Mouse (Mus musculus) mesoderm, embryonic 11.5 days (tissue): ENCODE data around the gene Ckap2.
A peak's percentile ranks its signal among the peaks of the same experiment; 100 is the strongest.

Source experiments
- DNase-seq: peaks from one replicate; pipeline ENCODE4 v3.0.0-alpha.2; 2012; ENCODE audit warnings: low read depth, low spot score

Gene Ckap2

DNA sequence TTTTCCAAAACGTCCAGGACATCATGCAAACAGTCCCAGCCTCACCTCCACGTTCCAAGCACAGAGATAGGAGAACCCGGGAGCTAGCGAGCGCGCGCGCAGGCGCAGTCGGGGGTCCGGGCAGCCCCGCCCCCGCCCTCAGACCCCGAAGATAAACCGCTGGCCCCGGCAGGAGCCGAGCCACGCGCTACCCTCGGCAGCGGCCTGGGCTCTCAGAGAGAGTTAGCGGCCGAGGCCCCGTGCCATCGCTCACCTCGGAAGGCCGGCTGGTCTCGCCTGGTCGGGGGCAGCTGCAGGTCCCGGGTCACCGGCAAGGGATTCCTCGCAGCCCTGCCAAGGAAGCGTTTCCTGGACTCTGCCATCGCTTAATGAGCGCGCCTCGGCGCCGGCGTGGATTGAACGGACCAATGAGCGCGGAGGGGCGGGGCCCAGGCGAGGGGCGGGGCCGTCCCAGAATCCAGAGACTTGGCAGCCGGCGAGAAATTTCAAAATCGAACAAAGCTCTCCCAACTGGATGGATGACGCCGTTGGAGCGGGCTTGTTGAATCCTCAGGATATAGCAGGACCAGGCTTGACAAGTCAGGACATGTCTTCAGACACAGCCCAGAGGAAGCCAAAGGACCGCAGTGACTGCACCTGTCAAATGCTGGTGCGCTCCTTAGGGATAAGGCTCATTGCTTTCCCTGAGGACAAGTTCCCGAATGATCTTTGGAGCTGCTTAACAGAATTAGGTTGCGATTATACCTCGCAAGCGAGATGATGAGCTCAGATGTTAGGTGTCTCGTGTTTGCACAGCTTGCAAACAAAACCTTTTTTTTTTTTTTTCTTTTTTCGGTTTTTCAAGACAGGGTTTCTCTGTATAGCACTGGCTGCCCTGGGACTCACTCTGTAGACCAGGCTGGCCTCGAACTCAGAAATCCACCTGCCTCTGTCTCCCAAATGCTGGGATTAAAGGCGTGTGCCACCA lies at the start of gene Ckap2:
Gene Ckap2, minus strand, starts transcription at position 389 of the 967 bp plus-strand sequence.
- peak; percentile 94 for DNase-seq

DNA sequence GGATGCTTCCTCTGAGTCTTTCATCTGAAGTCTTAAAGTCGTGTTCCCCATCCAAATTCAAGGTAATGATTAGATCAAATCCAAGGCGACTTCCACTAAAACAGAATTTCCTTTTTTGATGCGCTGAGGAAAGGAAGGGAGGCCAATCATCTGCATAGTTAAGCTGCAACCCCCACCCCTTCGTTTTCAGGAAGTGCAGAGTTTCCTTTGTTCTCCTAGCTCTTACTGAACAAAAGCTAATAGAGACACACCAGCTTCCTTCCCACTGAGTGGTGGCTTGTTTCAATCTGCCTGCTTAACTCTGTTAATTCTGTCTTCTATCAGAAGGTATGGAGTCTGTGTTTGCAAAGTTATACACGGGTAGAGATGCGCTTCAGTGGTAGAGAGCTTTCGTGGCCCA lies 43.0 kb upstream of the Ckap2 start:
- DNase-seq, result no peak

GRCm38 (mm10) chr8:22227061-22227877 lies 41.6 kb upstream of the Ckap2 start, which contains the start of gene Thsd1:
TSS of gene Thsd1 (plus strand) at chr8:22227313.
- DNase-seq, result peak; percentile 64

GRCm38 (mm10) chr8:22226361-22226760 lies 40.7 kb upstream of the Ckap2 start:
- no peak for DNase-seq

GRCm38 (mm10) chr8:22214826-22215225 lies 29.2 kb upstream of the Ckap2 start:
- no peak for DNase-seq

GRCm38 (mm10) chr8:22209012-22209411 lies 23.4 kb upstream of the Ckap2 start:
- no peak for DNase-seq

DNA sequence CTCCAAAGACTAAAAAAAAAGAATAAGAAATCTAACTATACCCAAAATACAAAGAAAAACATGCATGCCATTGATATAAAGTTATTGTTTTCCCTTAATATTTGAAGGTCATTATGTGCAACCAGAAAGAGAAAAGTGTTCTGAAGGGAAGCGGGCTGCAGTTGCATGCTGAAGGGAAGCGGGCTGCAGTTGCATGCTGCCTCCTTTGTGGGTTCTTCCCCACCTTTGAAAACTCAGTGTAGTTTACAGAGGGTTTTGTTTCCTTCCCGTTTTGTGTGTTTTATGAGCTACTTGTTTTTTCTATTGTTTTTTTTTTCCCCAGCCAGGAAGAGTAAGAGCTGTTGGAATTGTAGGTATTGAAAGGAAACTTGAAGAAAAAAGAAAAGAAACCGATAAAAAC lies 21.9 kb upstream of the Ckap2 start:
- DNase-seq, result no peak

- DNase-seq, result peak; percentile 4
Observed at GRCm38 (mm10) chr8:22199481-22199880, 13.9 kb upstream of the Ckap2 start.

DNA sequence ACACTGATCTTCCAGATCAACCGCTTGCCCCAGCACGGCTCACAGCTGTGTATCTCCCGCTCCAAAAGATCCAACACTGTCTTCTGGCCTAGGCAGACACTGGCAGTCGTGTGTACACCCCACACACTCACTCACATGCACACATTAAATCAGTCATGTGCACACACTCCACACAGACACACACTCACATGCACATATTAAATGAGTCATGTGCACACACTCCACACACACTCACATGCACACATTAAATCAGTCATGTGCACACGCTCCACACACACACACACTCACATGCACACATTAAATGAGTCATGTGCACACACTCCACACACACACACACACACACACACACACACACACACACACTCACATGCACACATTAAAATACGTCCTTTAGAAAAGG lies 12.3 kb upstream of the Ckap2 start:
- no peak for DNase-seq

- no peak for DNase-seq
Observed at GRCm38 (mm10) chr8:22193432-22194010, 7.9 kb upstream of the Ckap2 start.

DNA sequence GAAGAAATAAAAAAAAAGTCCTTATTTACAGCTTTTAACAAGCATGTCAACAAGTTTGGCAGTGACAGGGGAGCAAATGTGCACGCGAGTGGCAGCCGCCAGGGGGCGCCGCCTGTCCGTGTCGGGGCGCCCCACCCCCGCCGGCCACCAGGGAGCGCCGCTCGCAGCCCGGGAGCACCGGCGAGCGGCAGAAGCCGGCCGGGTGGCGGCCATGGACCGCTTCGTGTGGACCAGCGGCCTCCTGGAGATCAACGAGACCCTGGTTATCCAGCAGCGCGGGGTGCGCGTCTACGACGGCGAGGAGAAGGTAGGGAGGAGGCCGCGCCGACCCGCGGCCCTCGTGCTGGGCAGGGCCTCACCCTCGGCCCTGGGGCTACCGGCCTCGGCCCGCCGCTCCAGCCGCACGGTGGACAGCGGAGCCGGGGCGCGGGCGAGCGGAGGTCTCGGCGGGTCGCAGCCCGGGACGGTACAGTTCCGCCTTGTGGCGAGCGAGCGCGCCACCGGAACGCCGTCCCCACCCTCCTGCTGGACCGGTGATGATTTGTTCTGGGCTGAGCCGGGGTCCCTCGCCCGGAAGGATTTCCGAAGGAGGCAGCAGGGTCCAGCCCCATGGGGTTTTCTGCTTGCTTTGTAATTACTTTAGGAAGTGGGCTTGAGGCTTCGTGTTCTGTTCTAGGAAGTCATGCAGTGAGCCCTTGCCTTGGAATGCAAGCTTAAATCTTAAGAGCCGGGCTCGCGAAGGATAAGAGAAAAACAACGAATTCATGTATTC lies 7.2 kb upstream of the Ckap2 start, which contains the start of gene Vps36:
Gene Vps36, plus strand, starts transcription at position 150 of the 772 bp plus-strand sequence.
- peak; percentile 92 for DNase-seq

DNA sequence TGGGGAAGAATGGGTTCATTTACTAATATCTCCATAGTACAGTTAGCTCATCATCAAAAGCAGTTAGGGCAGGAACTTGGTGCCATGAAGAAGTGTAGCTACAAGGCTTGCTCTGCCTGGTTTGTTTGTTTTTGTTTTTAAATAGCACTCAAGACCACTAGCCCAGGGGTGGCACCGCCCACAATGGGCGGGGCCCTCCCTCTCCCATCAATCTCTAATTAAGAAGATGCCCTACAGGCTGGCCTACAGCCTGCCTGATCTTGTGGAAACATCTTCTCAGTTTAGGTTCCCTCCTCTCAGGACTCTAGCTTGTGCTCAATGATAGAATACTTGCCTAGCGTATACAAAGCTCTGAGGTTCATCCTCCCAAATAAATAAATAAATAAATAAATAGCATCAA lies 735 bp downstream of the Ckap2 start:
- DNase-seq, result peak; percentile 62

DNA sequence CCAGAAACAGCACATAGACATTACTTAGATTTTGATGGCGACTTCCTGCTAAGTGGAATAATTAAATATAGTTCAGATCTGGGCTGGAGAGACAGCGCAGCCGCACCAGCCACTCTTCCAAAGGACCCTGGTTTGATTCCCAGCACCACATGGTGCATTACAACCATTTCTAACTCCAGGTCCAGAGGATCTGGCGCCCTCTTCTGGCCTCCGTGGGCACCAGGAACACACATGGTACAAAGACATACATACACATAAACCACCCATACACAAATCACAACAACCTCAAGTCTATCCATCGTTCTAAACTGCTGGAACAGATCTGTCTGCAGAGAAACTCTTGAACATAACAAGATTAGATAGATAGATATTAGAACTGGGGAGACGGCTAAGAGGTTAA lies 9.7 kb downstream of the Ckap2 start:
- DNase-seq, result no peak

GRCm38 (mm10) chr8:22169167-22169566 lies 16.5 kb downstream of the Ckap2 start:
- DNase-seq, result no peak

DNA sequence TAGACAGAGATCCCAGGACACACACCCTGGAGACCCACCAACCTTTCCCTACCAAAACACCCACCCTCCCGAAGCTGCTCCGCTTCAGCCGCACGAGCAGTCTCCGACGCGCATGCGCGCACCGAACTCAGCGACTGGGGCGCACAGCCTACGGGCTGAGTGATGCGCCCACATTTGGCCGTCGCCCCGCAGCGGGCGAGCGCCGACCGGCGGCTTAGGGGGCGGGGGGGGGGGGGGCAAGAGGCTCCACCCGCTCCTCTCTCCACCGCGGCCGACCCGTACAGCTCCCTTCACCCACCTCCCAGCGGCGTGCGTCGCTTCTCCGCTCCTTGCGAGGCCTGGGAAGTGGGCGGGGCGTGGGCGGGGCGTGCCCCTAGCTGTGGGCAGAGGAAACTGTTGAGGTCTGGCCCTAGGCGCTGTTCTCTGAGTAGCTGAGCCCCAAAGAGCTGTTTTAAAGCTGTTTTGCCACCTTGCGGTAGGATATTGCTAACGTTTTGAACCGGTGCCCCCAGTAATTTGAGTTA lies 19.5 kb downstream of the Ckap2 start, which contains the start of gene Nek3:
Gene Nek3, minus strand, starts transcription at position 356 of the 524 bp plus-strand sequence.
- DNase-seq, result peak; percentile 95

- DNase-seq, result no peak
Observed at GRCm38 (mm10) chr8:22165251-22166079, 20.2 kb downstream of the Ckap2 start.

- no peak for DNase-seq
Observed at GRCm38 (mm10) chr8:22164431-22164830, 21.2 kb downstream of the Ckap2 start.

DNA sequence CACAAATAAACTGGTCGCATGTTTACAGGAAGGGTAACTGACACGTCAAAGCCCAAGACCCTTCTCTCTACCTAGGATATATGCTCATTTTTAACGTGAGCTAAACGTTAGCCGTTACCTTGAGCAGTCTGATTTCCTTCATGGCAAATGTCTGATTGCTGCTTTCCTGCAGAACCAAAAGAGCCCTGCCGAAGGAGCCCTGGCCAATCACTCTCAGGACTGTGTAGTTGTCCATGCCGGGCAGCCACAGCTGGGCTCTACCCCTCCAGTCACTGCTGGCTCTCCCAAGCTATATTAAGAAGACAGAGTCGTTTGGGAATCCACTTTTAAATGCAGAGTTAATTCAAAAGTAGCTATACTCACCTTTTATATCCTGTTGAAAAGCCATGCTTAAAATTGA lies 23.4 kb downstream of the Ckap2 start:
- no peak for DNase-seq

DNA sequence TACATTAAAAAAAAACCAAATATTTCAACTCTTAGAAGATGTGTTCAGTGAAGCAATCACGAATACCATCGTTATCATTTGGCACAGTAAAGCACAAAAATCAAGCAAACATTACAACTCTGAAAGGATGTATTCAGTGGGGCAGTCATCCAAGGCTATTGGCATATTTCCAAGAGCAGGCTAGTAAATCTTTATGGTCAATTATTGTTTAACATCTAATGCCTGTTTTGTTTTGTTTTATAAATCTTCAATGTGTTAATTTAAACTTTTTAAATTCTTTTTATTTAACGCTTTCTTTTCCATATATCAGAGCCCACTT lies 35.3 kb downstream of the Ckap2 start:
- no peak for DNase-seq
